ENCODE assay signal across 21 mouse cellular contexts in the genomic region with DNA sequence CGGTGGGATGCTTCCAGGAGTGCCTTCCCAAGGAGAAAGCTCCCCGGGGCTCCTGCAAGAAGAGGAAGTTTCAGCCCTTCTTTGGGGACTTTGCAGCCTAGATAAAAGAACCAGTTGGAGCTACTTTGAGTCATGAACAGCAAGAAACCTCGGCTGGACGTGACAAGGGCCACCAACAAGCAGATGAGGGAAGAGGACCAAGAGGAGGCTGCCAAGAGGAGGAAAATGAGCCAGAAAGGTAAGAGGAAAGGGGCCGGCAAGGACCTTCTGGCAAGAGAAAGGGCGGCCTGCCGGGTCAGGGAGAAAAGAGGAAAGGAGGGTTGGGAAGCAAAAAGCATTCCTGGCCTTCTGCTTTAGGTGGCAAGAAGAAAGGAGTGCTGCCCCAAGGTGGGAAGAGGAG. TPM values are rescaled to one million over a fixed set of nuclear protein-coding genes. Genes with fewer than 3 reads are reported as not detected.
DNase-seq lines count a peak whose midpoint lies in the region; ATAC-seq lines count a peak whose summit lies in the region.
"Not testable (repeated sequence)": the region's sequence is repeated elsewhere in the genome, so short reads cannot be mapped to it uniquely, and the experiment has no call there.
"Had no signal": no experiment of that assay in that cellular context is flagged by ENCODE, and none has a peak within 500 bp of the region (broad histone marks: within the 10 kb centered on the region; RNA-seq: fewer than 3 reads in every experiment).

No protein-coding gene starts in this region.

- not testable (repeated sequence) for H3K9ac ChIP-seq in ES-E14 (ENCODE audit: insufficient read depth, low read depth, low read length, poor library complexity, severe bottlenecking); forebrain, embryonic 13.5 days; heart, embryonic 13.5 days; hindbrain, embryonic 14.5 days; lung, embryonic 15.5 days; midbrain, embryonic 16.5 days (ENCODE audit: low read depth, low read length); neural tube, embryonic 15.5 days (replicated peaks)

- H3K27ac ChIP-seq in ES-E14 (ENCODE audit: insufficient read depth, low read depth, low read length, poor library complexity, severe bottlenecking); forebrain, embryonic 13.5 days; heart, embryonic 13.5 days (replicated peaks); hindbrain, embryonic 14.5 days; lung, embryonic 15.5 days; midbrain, embryonic 16.5 days (ENCODE audit: low read length); neural tube, embryonic 15.5 days (replicated peaks): not testable (repeated sequence)

- H3K4me3 ChIP-seq in ES-E14 (ENCODE audit: insufficient read depth in 1 of 2, low read depth in 1 of 2, low read length in 2 of 2, poor library complexity in 1 of 2, severe bottlenecking in 1 of 2): peak overlapping the region; percentile 32 to 40; a peak in 2 of 4 replicates
- not testable (repeated sequence) for H3K4me3 ChIP-seq in forebrain, embryonic 13.5 days; heart, embryonic 13.5 days; lung, embryonic 15.5 days
- peak overlapping the region; percentile 33 for H3K4me3 ChIP-seq in hindbrain, embryonic 14.5 days (replicated peaks; ENCODE audit: low read length)
- H3K4me3 ChIP-seq in midbrain, embryonic 16.5 days (ENCODE audit: low read depth, low read length): peak overlapping the region; percentile 34
- H3K4me3 ChIP-seq in neural tube, embryonic 15.5 days (replicated peaks): peak overlapping the region; percentile 40

- not testable (repeated sequence) for H3K9me3 ChIP-seq in ES-E14 (ENCODE audit: control insufficient read depth, insufficient read depth, low read depth, low read length); forebrain, embryonic 13.5 days (replicated peaks); heart, embryonic 13.5 days; hindbrain, embryonic 14.5 days (ENCODE audit: control insufficient read depth, low read length); lung, embryonic 15.5 days; midbrain, embryonic 16.5 days (replicated peaks; ENCODE audit: control insufficient read depth, low read length, poor library complexity, severe bottlenecking); neural tube, embryonic 15.5 days (replicated peaks)

- WGBS in forebrain, embryonic 13.5 days: 69% methylated on average over 7 of the region's 7 CpGs
- 47% methylated on average over 7 of the region's 7 CpGs for WGBS in heart, embryonic 13.5 days
- 77% methylated on average over 6 of the region's 7 CpGs for WGBS in hindbrain, embryonic 14.5 days
- 46% methylated on average over 7 of the region's 7 CpGs for WGBS in lung, embryonic 15.5 days
- WGBS in midbrain, embryonic 16.5 days: 69% methylated on average over 6 of the region's 7 CpGs
- WGBS in neural tube, embryonic 15.5 days: 75% methylated on average over 7 of the region's 7 CpGs

- not testable (repeated sequence) for H3K27me3 ChIP-seq in forebrain, embryonic 13.5 days; hindbrain, embryonic 14.5 days (ENCODE audit: control insufficient read depth, insufficient read depth, low read length); lung, embryonic 15.5 days; midbrain, embryonic 16.5 days (ENCODE audit: control insufficient read depth, insufficient read depth, low read depth, low read length); neural tube, embryonic 15.5 days (replicated peaks)
- peaks cover 17% of the 10 kb centered on the region for H3K27me3 ChIP-seq in heart, embryonic 13.5 days (replicated peaks)

- H3K4me2 ChIP-seq in forebrain, embryonic 13.5 days: peak overlapping the region; percentile 62
- peak overlapping the region; percentile 63 for H3K4me2 ChIP-seq in heart, embryonic 13.5 days
- peak overlapping the region; percentile 64 for H3K4me2 ChIP-seq in hindbrain, embryonic 14.5 days (replicated peaks)
- not testable (repeated sequence) for H3K4me2 ChIP-seq in lung, embryonic 15.5 days
- peak overlapping the region; percentile 55 for H3K4me2 ChIP-seq in midbrain, embryonic 16.5 days (ENCODE audit: low read length)
- peak overlapping the region; percentile 62 for H3K4me2 ChIP-seq in neural tube, embryonic 15.5 days

- not testable (repeated sequence) for H3K36me3 ChIP-seq in ES-E14 (ENCODE audit: control insufficient read depth, insufficient read depth, low read length, poor library complexity, severe bottlenecking); forebrain, embryonic 13.5 days (ENCODE audit: poor library complexity, severe bottlenecking); heart, embryonic 13.5 days; hindbrain, embryonic 14.5 days (replicated peaks; ENCODE audit: control insufficient read depth, insufficient read depth); lung, embryonic 15.5 days; midbrain, embryonic 16.5 days (ENCODE audit: control insufficient read depth, insufficient read depth, low read length); neural tube, embryonic 15.5 days

- in situ Hi-C loops in ES-E14 (cut with MboI; ENCODE audit: low sequenced_read_pairs in 2 of 2, unreplicated experiment in 2 of 2): not testable (repeated sequence)

- DNase-seq in ES-E14 (ENCODE audit: low read depth, low spot score); hindbrain, embryonic 14.5 days (ENCODE audit: low spot score): not testable (repeated sequence)

- ATAC-seq in forebrain, embryonic 13.5 days: 0 out of 2 replicates have a peak, but pooled peaks have one; percentile 16
- not testable (repeated sequence) for ATAC-seq in heart, embryonic 13.5 days (ENCODE audit: extremely low read depth, insufficient number of reproducible peaks, low FRiP score, low TSS enrichment); hindbrain, embryonic 14.5 days (ENCODE audit: low FRiP score); midbrain, embryonic 16.5 days
- 0 out of 2 replicates have a peak, but pooled peaks have one; percentile 23 for ATAC-seq in lung, embryonic 15.5 days (ENCODE audit: borderline replicate concordance, extremely low read depth, low FRiP score, low TSS enrichment)
- peak; percentile 21; the same call in 1 of the 2 replicates for ATAC-seq in neural tube, embryonic 15.5 days (ENCODE audit: low FRiP score)

- not testable (repeated sequence) for H3K4me1 ChIP-seq in ES-E14 (ENCODE audit: control insufficient read depth in 2 of 2, insufficient read depth in 2 of 2, low read length in 2 of 2, poor library complexity in 1 of 2); forebrain, embryonic 13.5 days; heart, embryonic 13.5 days; hindbrain, embryonic 14.5 days (replicated peaks; ENCODE audit: control insufficient read depth, insufficient read depth, low read length); lung, embryonic 15.5 days; midbrain, embryonic 16.5 days (ENCODE audit: control insufficient read depth, insufficient read depth, low read length); neural tube, embryonic 15.5 days

RNA-seq across cellular contexts. Expression of a gene that starts 3.1 kb away (rescaled TPM):
- not detected in 2 replicates for total RNA-seq in ES-E14 (2012; rRNA removed)
- not detected in 2 replicates for polyA plus RNA-seq in forebrain, embryonic 13.5 days (2015; fragmentation: Nextera tagmentation; extraction: Ambion mirVana)
- polyA plus RNA-seq in heart, embryonic 13.5 days (2015; fragmentation: Nextera tagmentation; extraction: Ambion mirVana): 0.24 TPM in 1 of 2 replicates, not detected in the other
- 0.29 and 0.37 TPM in 2 replicates for polyA plus RNA-seq in hindbrain, embryonic 14.5 days (2014; fragmentation: Nextera tagmentation; extraction: Ambion mirVana)
- polyA plus RNA-seq in lung, embryonic 15.5 days (2015; fragmentation: Nextera tagmentation; extraction: Ambion mirVana): 0.09 TPM in 1 of 2 replicates, not detected in the other
- 0.29 and 0.36 TPM in 2 replicates for polyA plus RNA-seq in midbrain, embryonic 16.5 days (2015; fragmentation: Nextera tagmentation; extraction: Ambion mirVana)
- 0.40 and 0.57 TPM in 2 replicates for polyA plus RNA-seq in neural tube, embryonic 15.5 days (2015; fragmentation: Nextera tagmentation; extraction: Ambion mirVana)
- total RNA-seq: adrenal gland, postnatal 25 days; gastrocnemius, adult 8-10 months; heart, postnatal 14 days; left cerebral cortex, postnatal 14 days; megakaryocyte progenitor cell, adult 5-6 weeks had no signal
- polyA plus RNA-seq: brain, embryonic 14.5 days; embryonic facial prominence, embryonic 11.5 days; forebrain, embryonic 10.5 days; gonadal fat pad, adult 2 months; kidney, embryonic 16.5 days; limb, embryonic 12.5 days; liver, embryonic 12.5 days; thymus, adult 2 months had no signal

RNA-seq across cellular contexts. Expression of a gene that starts 15.0 kb away (rescaled TPM):
- not detected in 2 replicates for total RNA-seq in ES-E14 (2012; rRNA removed)
- polyA plus RNA-seq in forebrain, embryonic 13.5 days (2015; fragmentation: Nextera tagmentation; extraction: Ambion mirVana): not detected in 2 replicates
- polyA plus RNA-seq in heart, embryonic 13.5 days (2015; fragmentation: Nextera tagmentation; extraction: Ambion mirVana): not detected in 2 replicates
- polyA plus RNA-seq in hindbrain, embryonic 14.5 days (2014; fragmentation: Nextera tagmentation; extraction: Ambion mirVana): 0.12 TPM in 1 of 2 replicates, not detected in the other
- not detected in 2 replicates for polyA plus RNA-seq in lung, embryonic 15.5 days (2015; fragmentation: Nextera tagmentation; extraction: Ambion mirVana)
- polyA plus RNA-seq in midbrain, embryonic 16.5 days (2015; fragmentation: Nextera tagmentation; extraction: Ambion mirVana): 0.14 TPM in 1 of 2 replicates, not detected in the other
- 0.13 and 0.18 TPM in 2 replicates for polyA plus RNA-seq in neural tube, embryonic 15.5 days (2015; fragmentation: Nextera tagmentation; extraction: Ambion mirVana)
- total RNA-seq: adrenal gland, postnatal 25 days; gastrocnemius, adult 8-10 months; heart, postnatal 14 days; left cerebral cortex, postnatal 14 days; megakaryocyte progenitor cell, adult 5-6 weeks had no signal
- polyA plus RNA-seq: brain, embryonic 14.5 days; embryonic facial prominence, embryonic 11.5 days; forebrain, embryonic 10.5 days; gonadal fat pad, adult 2 months; kidney, embryonic 16.5 days; limb, embryonic 12.5 days; liver, embryonic 12.5 days; stomach, embryonic 15.5 days; thymus, adult 2 months had no signal

RNA-seq across cellular contexts. Expression of a gene that starts 19.2 kb away (rescaled TPM):
- 0.21 TPM in 1 of 2 replicates, not detected in the other for total RNA-seq in ES-E14 (2012; rRNA removed)
- not detected in 2 replicates for polyA plus RNA-seq in forebrain, embryonic 13.5 days (2015; fragmentation: Nextera tagmentation; extraction: Ambion mirVana)
- 0.05 TPM in 1 of 2 replicates, not detected in the other for polyA plus RNA-seq in heart, embryonic 13.5 days (2015; fragmentation: Nextera tagmentation; extraction: Ambion mirVana)
- 0.41 TPM in 1 of 2 replicates, not detected in the other for polyA plus RNA-seq in hindbrain, embryonic 14.5 days (2014; fragmentation: Nextera tagmentation; extraction: Ambion mirVana)
- 0.09 TPM in 1 of 2 replicates, not detected in the other for polyA plus RNA-seq in lung, embryonic 15.5 days (2015; fragmentation: Nextera tagmentation; extraction: Ambion mirVana)
- 0.20 and 0.30 TPM in 2 replicates for polyA plus RNA-seq in midbrain, embryonic 16.5 days (2015; fragmentation: Nextera tagmentation; extraction: Ambion mirVana)
- 0.08 and 0.22 TPM in 2 replicates for polyA plus RNA-seq in neural tube, embryonic 15.5 days (2015; fragmentation: Nextera tagmentation; extraction: Ambion mirVana)
- total RNA-seq: adrenal gland, postnatal 25 days; gastrocnemius, adult 8-10 months; heart, postnatal 14 days; left cerebral cortex, postnatal 14 days; megakaryocyte progenitor cell, adult 5-6 weeks had no signal
- polyA plus RNA-seq: brain, embryonic 14.5 days; embryonic facial prominence, embryonic 11.5 days; gonadal fat pad, adult 2 months; kidney, embryonic 16.5 days; limb, embryonic 12.5 days; liver, embryonic 12.5 days; stomach, embryonic 15.5 days had no signal

RNA-seq across cellular contexts. Expression of a gene that starts 31.7 kb away (rescaled TPM):
- total RNA-seq in ES-E14 (2012; rRNA removed): not detected in 2 replicates
- polyA plus RNA-seq in forebrain, embryonic 13.5 days (2015; fragmentation: Nextera tagmentation; extraction: Ambion mirVana): not detected in 2 replicates
- 0.25 TPM in 1 of 2 replicates, not detected in the other for polyA plus RNA-seq in heart, embryonic 13.5 days (2015; fragmentation: Nextera tagmentation; extraction: Ambion mirVana)
- 0.20 and 0.29 TPM in 2 replicates for polyA plus RNA-seq in hindbrain, embryonic 14.5 days (2014; fragmentation: Nextera tagmentation; extraction: Ambion mirVana)
- polyA plus RNA-seq in lung, embryonic 15.5 days (2015; fragmentation: Nextera tagmentation; extraction: Ambion mirVana): not detected in 2 replicates
- polyA plus RNA-seq in midbrain, embryonic 16.5 days (2015; fragmentation: Nextera tagmentation; extraction: Ambion mirVana): 0.13 and 0.15 TPM in 2 replicates
- 0.22 and 0.27 TPM in 2 replicates for polyA plus RNA-seq in neural tube, embryonic 15.5 days (2015; fragmentation: Nextera tagmentation; extraction: Ambion mirVana)
- total RNA-seq: gastrocnemius, adult 8-10 months; heart, postnatal 14 days; left cerebral cortex, postnatal 14 days; megakaryocyte progenitor cell, adult 5-6 weeks had no signal
- polyA plus RNA-seq: embryonic facial prominence, embryonic 11.5 days; gonadal fat pad, adult 2 months; kidney, embryonic 16.5 days; limb, embryonic 12.5 days; liver, embryonic 12.5 days; thymus, adult 2 months had no signal

RNA-seq across cellular contexts. Expression of a gene that starts 35.2 kb away (rescaled TPM):
- total RNA-seq in ES-E14 (2012; rRNA removed): not detected in 2 replicates
- 0.05 TPM in 1 of 2 replicates, not detected in the other for polyA plus RNA-seq in forebrain, embryonic 13.5 days (2015; fragmentation: Nextera tagmentation; extraction: Ambion mirVana)
- polyA plus RNA-seq in heart, embryonic 13.5 days (2015; fragmentation: Nextera tagmentation; extraction: Ambion mirVana): 0.05 and 0.19 TPM in 2 replicates
- polyA plus RNA-seq in hindbrain, embryonic 14.5 days (2014; fragmentation: Nextera tagmentation; extraction: Ambion mirVana): 0.22 and 0.31 TPM in 2 replicates
- polyA plus RNA-seq in lung, embryonic 15.5 days (2015; fragmentation: Nextera tagmentation; extraction: Ambion mirVana): not detected in 2 replicates
- polyA plus RNA-seq in midbrain, embryonic 16.5 days (2015; fragmentation: Nextera tagmentation; extraction: Ambion mirVana): 0.17 and 0.43 TPM in 2 replicates
- polyA plus RNA-seq in neural tube, embryonic 15.5 days (2015; fragmentation: Nextera tagmentation; extraction: Ambion mirVana): 0.26 and 0.42 TPM in 2 replicates
- total RNA-seq: adrenal gland, postnatal 25 days; gastrocnemius, adult 8-10 months; heart, postnatal 14 days; left cerebral cortex, postnatal 14 days; megakaryocyte progenitor cell, adult 5-6 weeks had no signal
- polyA plus RNA-seq: brain, embryonic 14.5 days; embryonic facial prominence, embryonic 11.5 days; gonadal fat pad, adult 2 months; kidney, embryonic 16.5 days; liver, embryonic 12.5 days; thymus, adult 2 months had no signal
